Mouse (Mus musculus): ENCODE results near the gene Sec13. TPM values are rescaled to one million over a fixed set of nuclear protein-coding genes. Genes with fewer than 3 reads are reported as not detected.

Sec13 gene
- polyA plus RNA-seq, 1 experiment, result 229 TPM

GRCm38 (mm10) chr6:113768804-113769203 is 28.3 kb upstream of the Sec13 start:
- TF ChIP-seq E2F4 (IDR thresholded peaks at IDR 0.05; ENCODE audit: insufficient read depth) (no peak), MAX (IDR thresholded peaks at IDR 0.05; ENCODE audit: low read depth) (no peak), MYOD1 (IDR thresholded peaks at IDR 0.05; ENCODE audit: control insufficient read depth in 1 of 3, insufficient read length in 2 of 3, low read depth in 2 of 3) (no peak), REST (IDR thresholded peaks at IDR 0.05; ENCODE audit: insufficient read depth, insufficient read length) (no peak), TCF3 (IDR thresholded peaks at IDR 0.05; ENCODE audit: insufficient read length, low read depth) (no peak), POLR2AphosphoS2 (IDR thresholded peaks at IDR 0.05; ENCODE audit: insufficient read length, low read depth) (no peak), MYOG (IDR thresholded peaks at IDR 0.05; ENCODE audit: control insufficient read depth in 1 of 3, insufficient read depth in 1 of 3, insufficient read length in 2 of 3, low read depth in 2 of 3) (no peak), TCF12 (IDR thresholded peaks at IDR 0.05; ENCODE audit: insufficient read depth, poor library complexity, severe bottlenecking) (no peak), CEBPB (IDR thresholded peaks at IDR 0.05; ENCODE audit: insufficient read depth, poor library complexity, severe bottlenecking) (no peak), USF1 (IDR thresholded peaks at IDR 0.05; ENCODE audit: low read depth) (no peak), POLR2A (IDR thresholded peaks at IDR 0.05; ENCODE audit: insufficient read length, low read depth) (no peak), SRF (IDR thresholded peaks at IDR 0.05; ENCODE audit: control insufficient read depth, insufficient read length, low read depth) (no peak)
- no peaks in the 10 kb centered on the region for H3K79me2 ChIP-seq (ENCODE audit: control insufficient read depth, insufficient read depth)
- H3K36me3 ChIP-seq (ENCODE audit: control insufficient read depth, insufficient read depth), result no peaks in the 10 kb centered on the region
- peaks cover 28% of the 10 kb centered on the region for H3K27me3 ChIP-seq (ENCODE audit: control insufficient read depth, insufficient read depth, insufficient read length)
- no peak overlapping the region for H3K4me2 ChIP-seq (ENCODE audit: low read depth)
- H3ac ChIP-seq (ENCODE audit: control insufficient read depth, insufficient read length), result no peak overlapping the region
- H3K4me3 ChIP-seq, result no peak overlapping the region

DNA sequence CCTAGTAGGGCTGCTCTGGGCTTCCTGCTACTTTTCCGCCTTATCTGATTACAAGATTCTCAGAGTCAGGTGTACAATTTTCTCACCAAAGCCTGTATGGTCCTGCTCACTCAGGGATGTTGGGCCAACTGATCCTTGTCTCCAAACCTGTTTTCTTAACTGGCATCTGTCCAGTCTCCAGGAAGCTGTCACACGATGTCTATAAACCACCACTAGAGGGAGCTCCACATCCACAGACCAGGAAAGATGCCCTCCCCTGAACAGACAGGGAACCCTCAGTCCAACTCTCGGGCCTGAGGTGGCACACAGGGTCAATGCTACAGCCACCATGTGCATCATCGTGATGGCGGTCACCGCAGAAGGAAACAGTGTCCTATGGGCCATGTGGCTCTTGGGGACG is 21.1 kb upstream of the Sec13 start:
- TF ChIP-seq MYOD1 (IDR thresholded peaks at IDR 0.05; ENCODE audit: control insufficient read depth in 1 of 3, insufficient read length in 2 of 3, low read depth in 2 of 3) (no peak), CEBPB (IDR thresholded peaks at IDR 0.05; ENCODE audit: insufficient read depth, poor library complexity, severe bottlenecking) (no peak), POLR2AphosphoS2 (IDR thresholded peaks at IDR 0.05; ENCODE audit: insufficient read length, low read depth) (no peak), E2F4 (IDR thresholded peaks at IDR 0.05; ENCODE audit: insufficient read depth) (no peak), SRF (IDR thresholded peaks at IDR 0.05; ENCODE audit: control insufficient read depth, insufficient read length, low read depth) (no peak), TCF12 (IDR thresholded peaks at IDR 0.05; ENCODE audit: insufficient read depth, poor library complexity, severe bottlenecking) (no peak), USF1 (IDR thresholded peaks at IDR 0.05; ENCODE audit: low read depth) (no peak), POLR2A (IDR thresholded peaks at IDR 0.05; ENCODE audit: insufficient read length, low read depth) (no peak), REST (IDR thresholded peaks at IDR 0.05; ENCODE audit: insufficient read depth, insufficient read length) (no peak), MAX (IDR thresholded peaks at IDR 0.05; ENCODE audit: low read depth) (no peak), TCF3 (IDR thresholded peaks at IDR 0.05; ENCODE audit: insufficient read length, low read depth) (no peak), MYOG (IDR thresholded peaks at IDR 0.05; ENCODE audit: control insufficient read depth in 1 of 3, insufficient read depth in 1 of 3, insufficient read length in 2 of 3, low read depth in 2 of 3) (no peak)
- H3K4me2 ChIP-seq (ENCODE audit: low read depth), result no peak overlapping the region
- no peak overlapping the region for H3ac ChIP-seq (ENCODE audit: control insufficient read depth, insufficient read length)
- H3K79me2 ChIP-seq (ENCODE audit: control insufficient read depth, insufficient read depth), result no peaks in the 10 kb centered on the region
- no peak overlapping the region for H3K4me3 ChIP-seq
- H3K36me3 ChIP-seq (ENCODE audit: control insufficient read depth, insufficient read depth), result no peaks in the 10 kb centered on the region
- peaks cover 70% of the 10 kb centered on the region for H3K27me3 ChIP-seq (ENCODE audit: control insufficient read depth, insufficient read depth, insufficient read length)

DNA sequence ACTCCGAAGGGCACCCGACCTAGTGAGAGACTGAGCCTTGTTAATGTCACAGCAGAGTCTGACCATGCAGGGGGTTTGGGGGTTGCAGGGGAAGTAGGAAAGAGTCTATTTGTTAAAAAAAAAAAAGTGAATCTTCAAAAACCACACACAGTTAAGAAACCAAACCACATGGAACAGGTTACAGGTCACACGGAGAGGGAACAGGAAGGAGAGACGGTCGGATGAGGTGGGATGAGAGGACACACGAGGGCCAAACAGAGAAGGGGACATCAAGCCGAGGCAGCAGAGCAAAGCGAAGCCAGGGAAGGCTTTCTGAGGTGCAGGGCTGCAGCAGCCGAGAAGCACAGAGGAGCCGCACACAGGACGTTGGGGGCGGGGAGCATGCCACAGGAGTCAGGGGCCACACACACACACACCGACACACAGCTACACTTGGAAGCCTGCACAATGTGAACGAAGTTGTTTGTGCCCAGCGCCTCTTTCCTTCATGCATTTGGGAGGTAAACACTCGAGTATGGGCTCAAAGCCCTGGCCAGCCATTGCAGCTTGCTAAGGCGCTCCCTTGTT is 8.7 kb upstream of the Sec13 start:
- Histone ChIP-seq H3K4me2 (ENCODE audit: low read depth) (no peak overlapping the region), H3K79me2 (ENCODE audit: control insufficient read depth, insufficient read depth) (no peaks in the 10 kb centered on the region), H3K4me3 (no peak overlapping the region), H3ac (ENCODE audit: control insufficient read depth, insufficient read length) (no peak overlapping the region), H3K36me3 (ENCODE audit: control insufficient read depth, insufficient read depth) (no peaks in the 10 kb centered on the region), H3K27me3 (ENCODE audit: control insufficient read depth, insufficient read depth, insufficient read length) (peaks cover 85% of the 10 kb centered on the region)
- TF ChIP-seq USF1 (IDR thresholded peaks at IDR 0.05; ENCODE audit: low read depth) (no peak), POLR2A (IDR thresholded peaks at IDR 0.05; ENCODE audit: insufficient read length, low read depth) (no peak), MAX (IDR thresholded peaks at IDR 0.05; ENCODE audit: low read depth) (no peak), TCF3 (IDR thresholded peaks at IDR 0.05; ENCODE audit: insufficient read length, low read depth) (no peak), MYOD1 (IDR thresholded peaks at IDR 0.05; ENCODE audit: control insufficient read depth in 1 of 3, insufficient read length in 2 of 3, low read depth in 2 of 3) (no peak), REST (IDR thresholded peaks at IDR 0.05; ENCODE audit: insufficient read depth, insufficient read length) (no peak), TCF12 (IDR thresholded peaks at IDR 0.05; ENCODE audit: insufficient read depth, poor library complexity, severe bottlenecking) (no peak), MYOG (IDR thresholded peaks at IDR 0.05; ENCODE audit: control insufficient read depth in 1 of 3, insufficient read depth in 1 of 3, insufficient read length in 2 of 3, low read depth in 2 of 3) (no peak), POLR2AphosphoS2 (IDR thresholded peaks at IDR 0.05; ENCODE audit: insufficient read length, low read depth) (no peak), SRF (IDR thresholded peaks at IDR 0.05; ENCODE audit: control insufficient read depth, insufficient read length, low read depth) (no peak), CEBPB (IDR thresholded peaks at IDR 0.05; ENCODE audit: insufficient read depth, poor library complexity, severe bottlenecking) (no peak), E2F4 (IDR thresholded peaks at IDR 0.05; ENCODE audit: insufficient read depth) (no peak)

DNA sequence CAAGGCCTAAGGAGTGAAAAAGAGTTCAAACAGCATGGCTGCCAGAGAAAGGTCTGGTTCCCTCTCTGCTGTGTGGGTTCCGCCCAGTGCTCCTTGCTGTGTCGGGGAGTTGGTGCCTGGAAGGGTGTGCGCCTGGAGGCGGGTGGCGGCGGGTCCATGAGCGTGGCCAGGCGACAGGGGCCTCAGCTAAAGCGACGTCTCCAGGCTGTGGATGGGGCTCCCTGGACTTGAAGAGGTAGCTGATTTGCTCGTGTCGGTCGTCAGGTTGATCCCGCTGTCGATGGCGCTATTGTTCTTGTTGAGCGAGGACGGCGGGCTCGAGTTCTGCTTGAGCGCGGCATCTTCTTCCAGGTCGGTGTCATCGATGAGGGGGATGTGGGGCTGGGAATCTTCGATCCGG is 7.8 kb upstream of the Sec13 start:
- no peak overlapping the region for H3K4me3 ChIP-seq
- no peak overlapping the region for H3ac ChIP-seq (ENCODE audit: control insufficient read depth, insufficient read length)
- H3K4me2 ChIP-seq (ENCODE audit: low read depth), result no peak overlapping the region
- peaks cover 85% of the 10 kb centered on the region for H3K27me3 ChIP-seq (ENCODE audit: control insufficient read depth, insufficient read depth, insufficient read length)
- no peaks in the 10 kb centered on the region for H3K36me3 ChIP-seq (ENCODE audit: control insufficient read depth, insufficient read depth)
- TF ChIP-seq POLR2A (IDR thresholded peaks at IDR 0.05; ENCODE audit: insufficient read length, low read depth), result no peak
- TF ChIP-seq MAX (IDR thresholded peaks at IDR 0.05; ENCODE audit: low read depth), result no peak
- no peak for TF ChIP-seq E2F4 (IDR thresholded peaks at IDR 0.05; ENCODE audit: insufficient read depth)
- no peak for TF ChIP-seq MYOG (IDR thresholded peaks at IDR 0.05; ENCODE audit: control insufficient read depth in 1 of 3, insufficient read depth in 1 of 3, insufficient read length in 2 of 3, low read depth in 2 of 3)
- TF ChIP-seq CEBPB (IDR thresholded peaks at IDR 0.05; ENCODE audit: insufficient read depth, poor library complexity, severe bottlenecking), result no peak
- no peak for TF ChIP-seq TCF12 (IDR thresholded peaks at IDR 0.05; ENCODE audit: insufficient read depth, poor library complexity, severe bottlenecking)
- H3K79me2 ChIP-seq (ENCODE audit: control insufficient read depth, insufficient read depth), result no peaks in the 10 kb centered on the region
